Mouse (Mus musculus) thymus, postnatal 4 days (tissue): ENCODE data around the gene Tyk2.

Source experiments
- DNase-seq: peaks from one replicate; pipeline ENCODE4 v3.0.0; 2021

Gene Tyk2

DNA sequence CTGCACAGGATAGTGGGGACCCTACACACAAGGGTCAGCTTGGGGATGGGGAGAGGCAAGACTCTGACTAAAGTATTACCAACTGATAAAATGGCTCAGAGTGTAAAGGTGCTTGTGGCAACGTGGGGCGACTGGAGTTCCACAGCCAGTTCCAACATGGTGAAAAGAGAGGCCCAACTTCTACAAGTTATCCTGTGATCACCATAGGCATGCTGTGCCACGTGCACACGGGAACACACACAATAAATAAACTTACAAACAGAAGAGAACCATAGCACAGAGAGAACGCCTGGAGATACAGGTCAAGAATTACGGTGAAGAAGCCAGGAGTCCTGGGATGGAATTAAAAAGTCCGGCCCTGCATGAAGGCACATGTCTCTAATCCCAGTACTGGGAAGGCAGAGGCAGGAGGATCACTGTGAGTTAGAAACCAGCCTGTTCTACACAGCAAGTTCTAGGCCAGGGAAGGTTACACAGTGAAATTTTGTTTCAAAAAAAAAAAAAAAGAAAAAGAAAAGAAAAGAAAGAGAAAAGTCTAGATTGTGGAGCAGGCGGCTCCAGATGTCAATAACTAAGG, 18.1 kb upstream of the Tyk2 start:
- no peak for DNase-seq

DNA sequence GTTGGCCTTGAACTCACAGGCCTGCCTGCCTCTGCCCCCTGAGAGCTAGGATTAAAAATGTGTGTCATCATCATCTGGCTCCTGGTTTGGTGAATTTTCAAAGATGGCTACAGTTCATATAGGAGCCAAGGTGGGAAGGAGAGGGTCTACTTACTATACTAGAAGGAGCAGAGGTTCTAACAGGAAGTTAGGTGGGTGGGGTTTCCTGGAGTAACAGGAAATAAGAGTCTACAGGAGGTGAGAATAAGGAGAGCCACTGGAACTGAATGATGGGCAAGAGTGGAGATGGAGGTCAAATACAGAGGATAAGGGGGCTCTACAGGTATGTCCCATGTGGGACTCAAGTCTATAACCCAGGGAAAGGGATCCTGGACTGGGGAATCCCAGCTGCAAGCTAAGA, 17.4 kb upstream of the Tyk2 start:
- DNase-seq: no peak

DNA sequence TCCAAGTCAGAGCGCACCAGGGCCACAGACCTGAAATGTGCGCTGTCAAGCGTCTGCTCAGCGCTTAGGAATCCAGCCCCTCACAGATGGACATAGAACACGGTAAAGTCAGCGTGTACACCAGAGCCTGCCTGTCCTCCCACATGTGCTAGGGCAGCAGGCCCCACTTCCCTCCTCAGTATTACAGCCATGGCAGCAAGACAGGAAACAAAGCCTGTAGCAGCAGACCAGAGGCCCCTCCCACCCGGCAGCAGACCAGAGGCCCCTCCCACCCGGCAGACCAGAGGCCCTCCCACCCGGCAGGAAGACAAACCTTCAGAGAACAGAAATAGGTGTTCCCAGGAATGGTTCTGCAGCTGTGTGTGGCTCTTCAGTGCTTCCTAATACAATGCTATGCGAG, 15.7 kb upstream of the Tyk2 start:
- DNase-seq: peak; percentile 80

GRCm38 (mm10) chr9:21145431-21145830, 14.4 kb upstream of the Tyk2 start:
- no peak for DNase-seq

DNA sequence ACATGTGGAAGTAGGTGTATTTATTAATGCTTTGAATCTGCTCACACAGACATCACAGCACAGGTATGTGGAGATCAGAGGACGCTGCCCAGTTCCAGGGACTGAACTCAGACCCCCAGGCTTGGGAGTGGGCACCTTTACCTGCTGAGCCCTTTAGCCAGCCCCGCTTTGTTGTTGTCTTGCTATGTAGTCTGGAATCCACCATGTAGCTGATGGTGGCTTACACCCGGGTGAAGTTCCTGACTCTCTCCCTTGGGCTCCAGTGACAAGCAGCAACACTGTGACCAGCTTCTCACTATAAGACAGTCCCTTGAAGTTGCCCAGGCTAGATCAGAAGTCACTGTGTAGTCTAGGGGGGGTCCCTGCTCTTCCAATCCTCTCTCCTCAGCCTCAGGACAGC, 13.3 kb upstream of the Tyk2 start:
- DNase-seq: no peak

GRCm38 (mm10) chr9:21141922-21142321, 10.9 kb upstream of the Tyk2 start:
- DNase-seq: no peak

DNA sequence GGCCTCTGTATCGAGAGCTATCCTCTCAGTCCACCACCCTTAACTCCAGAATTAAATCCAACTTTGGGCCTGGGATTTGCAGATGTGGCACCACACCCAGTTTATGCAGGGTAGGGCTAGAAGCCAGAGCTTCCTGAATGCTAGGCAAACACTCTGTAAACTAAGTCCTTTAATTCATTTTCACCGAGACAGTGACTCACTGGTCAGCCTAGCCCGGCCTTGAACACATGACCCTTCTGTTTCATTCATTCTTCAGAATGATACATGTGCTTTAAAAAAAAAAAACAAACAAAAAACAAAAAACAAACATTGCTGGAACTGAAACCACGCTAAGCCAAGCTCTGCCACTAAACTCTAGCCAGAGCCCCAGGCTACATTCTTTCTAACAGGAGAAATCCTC, 7.3 kb upstream of the Tyk2 start:
- DNase-seq: no peak

DNA sequence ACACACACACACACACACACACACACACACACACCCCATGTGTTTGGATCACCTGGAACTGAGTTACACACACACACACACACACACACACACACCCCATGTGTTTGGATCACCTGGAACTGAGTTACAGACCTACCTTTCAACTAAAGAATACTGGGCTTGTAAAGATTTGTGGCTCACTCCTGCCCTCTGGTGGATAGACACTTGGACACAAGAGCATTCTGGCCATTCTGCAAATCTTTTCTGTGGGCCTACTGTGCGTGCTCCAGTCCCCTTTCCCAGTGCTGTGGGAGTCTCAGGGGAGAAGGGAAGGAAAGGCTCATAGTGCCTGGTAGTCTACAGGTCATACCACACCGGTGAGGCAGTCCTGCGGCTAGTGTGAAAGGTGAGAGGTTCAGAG, 6.2 kb upstream of the Tyk2 start:
- peak; percentile 83 for DNase-seq

DNA sequence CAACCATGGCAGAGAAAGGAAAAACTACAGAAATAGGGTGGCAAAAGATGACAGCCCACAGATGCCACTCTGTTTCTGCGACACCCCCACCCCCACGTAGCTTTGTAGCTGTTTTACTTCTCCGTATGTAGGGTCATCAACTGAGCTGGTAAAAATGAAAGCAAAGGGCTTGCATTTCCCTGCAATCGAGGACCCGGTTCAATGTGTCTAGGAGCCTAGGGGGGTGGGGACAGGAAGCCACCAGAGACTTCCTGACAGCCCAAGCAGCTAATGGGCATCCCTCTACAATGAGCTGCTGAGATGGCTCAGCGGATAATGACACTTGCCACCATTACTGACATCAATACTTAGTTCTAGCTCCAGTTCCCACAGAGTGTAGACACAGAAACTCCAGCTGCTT, 5.4 kb upstream of the Tyk2 start:
- no peak for DNase-seq

DNA sequence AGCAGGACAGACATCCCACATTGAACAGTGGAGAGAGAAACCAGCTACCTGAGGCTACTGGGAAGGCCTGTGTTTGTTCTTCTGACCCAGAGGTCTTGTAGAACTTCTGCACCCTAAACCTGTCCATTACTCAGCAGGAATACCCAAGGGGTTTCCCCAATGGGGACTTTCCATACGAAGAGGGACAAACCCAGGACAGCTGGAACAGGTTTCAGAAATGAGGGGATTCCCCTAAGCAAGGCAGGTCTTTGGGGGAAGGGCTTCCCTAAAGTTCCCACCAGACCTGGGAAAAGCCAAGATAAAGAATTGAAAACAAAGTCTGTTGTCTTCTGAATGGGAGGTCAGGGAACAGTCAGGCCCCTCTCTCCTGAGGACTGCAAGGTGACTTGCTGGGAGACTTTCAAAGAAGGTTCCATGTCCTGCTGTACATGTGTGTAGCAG, 4.9 kb upstream of the Tyk2 start:
- no peak for DNase-seq

DNA sequence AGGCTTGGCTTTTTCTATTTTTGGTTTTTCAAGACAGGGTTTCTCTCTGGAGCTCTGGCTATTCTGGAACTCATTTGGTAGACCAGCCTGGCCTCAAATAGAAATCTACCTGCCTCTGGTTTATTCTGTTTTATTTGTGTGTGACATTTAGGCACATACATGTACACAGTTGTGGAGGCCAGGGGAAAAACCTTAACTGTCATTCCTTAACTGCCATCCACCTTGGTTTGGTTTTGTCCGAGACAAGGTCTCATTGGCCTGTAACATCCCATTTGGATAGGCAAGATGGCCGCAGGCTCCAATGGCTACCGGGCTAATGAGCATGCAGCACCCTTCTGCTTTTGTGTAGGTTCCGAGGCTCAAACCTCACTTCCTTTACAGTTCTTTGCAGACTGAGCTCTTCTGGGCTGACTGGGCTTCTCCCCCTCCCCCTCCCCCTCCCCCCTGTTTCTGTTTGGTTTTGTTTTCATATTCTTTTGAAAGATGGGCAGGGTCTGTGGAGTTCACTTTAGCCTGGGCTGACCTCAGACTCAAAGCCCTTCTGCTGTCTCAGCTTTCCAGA, 4.4 kb upstream of the Tyk2 start:
- DNase-seq: no peak

- no peak for DNase-seq
Measured at GRCm38 (mm10) chr9:21134595-21135328, 3.7 kb upstream of the Tyk2 start.

GRCm38 (mm10) chr9:21133064-21133707, 2.1 kb upstream of the Tyk2 start:
- DNase-seq: peak; percentile 64

DNA sequence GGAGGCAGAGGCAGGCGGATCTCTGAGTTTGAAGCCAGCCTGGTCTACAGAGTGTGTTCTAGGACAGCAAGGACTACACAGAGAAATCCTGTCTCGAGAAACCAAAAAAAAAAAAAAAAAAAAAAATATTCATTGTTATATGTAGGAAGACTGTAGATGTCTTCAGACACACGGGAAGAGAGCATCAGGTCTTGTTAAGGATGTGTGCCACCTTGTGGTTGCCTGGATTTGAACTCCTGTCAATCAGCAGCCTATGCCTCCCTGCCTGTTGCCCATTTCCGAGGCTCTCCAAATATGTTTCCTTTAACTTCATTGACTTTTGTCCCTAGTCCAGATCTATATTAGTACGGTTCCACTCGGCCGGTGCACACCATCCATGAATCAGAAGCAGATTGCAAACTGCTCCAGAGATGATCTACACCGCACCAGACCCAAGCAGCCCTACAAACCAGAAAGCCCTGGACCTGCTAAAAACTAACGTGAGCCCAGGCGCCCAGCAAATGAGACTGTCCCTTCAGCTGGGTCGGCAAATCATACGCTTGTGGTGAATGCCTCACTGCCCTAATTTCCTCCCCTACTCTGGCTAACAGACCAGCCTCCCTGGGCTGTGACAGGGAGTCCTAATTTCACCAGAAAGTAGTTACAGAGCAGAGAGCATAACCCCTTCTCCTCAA, 1.2 kb upstream of the Tyk2 start:
- peak; percentile 56 for DNase-seq

DNA sequence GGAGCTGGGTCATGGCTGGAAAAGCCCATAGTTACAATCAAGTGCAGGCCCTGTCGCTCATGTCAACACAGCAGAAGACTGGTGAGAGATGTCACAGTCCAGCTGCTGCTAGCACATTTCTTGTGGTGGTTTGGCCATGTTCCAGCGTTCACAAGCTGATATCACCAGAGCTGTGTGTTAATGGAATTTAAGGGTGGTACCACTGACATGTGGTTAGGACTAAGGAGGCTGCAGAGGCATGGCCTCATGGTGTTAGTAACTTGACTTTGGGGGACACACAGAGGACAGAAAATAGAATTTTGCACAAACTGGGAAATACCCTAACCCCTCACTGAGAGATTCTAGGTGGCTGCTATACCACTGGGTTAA, 4.8 kb downstream of the Tyk2 start:
- no peak for DNase-seq

DNA sequence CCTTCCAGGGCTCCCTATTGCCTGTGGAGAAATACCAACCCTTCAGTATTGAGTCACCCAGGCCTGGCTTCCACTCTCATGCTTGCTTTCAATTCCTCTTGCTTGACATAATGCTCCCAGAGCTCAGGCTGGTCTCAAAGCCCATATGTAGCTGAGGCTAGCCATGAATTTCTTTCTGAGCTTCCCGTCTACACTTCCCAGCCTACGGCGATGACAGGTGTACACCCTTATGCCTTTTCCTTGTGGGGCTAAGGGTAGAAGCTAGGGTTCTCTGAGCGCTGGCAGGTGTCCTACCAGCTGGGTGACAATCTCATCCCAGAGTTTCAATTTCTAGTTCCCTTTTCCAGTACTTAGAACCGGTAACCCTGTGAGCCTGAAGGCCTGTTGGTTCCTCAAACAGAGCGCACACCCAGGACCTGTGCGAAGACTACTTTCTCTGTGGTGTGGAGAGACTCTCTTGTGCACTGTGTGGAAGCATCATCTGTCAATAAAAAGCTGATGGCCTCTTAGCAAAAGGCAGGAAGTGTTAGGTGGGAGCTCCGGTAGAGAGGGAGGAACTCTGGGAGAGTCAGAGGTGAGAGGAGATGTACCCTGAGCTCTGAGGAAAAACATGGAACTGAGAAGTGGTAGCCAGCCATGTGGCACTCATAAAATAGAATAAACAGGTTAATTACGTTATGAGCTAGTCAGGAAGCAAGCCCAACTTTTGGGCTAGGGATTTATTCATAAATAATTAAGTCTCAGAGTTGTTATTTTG, 5.4 kb downstream of the Tyk2 start:
- DNase-seq: no peak

DNA sequence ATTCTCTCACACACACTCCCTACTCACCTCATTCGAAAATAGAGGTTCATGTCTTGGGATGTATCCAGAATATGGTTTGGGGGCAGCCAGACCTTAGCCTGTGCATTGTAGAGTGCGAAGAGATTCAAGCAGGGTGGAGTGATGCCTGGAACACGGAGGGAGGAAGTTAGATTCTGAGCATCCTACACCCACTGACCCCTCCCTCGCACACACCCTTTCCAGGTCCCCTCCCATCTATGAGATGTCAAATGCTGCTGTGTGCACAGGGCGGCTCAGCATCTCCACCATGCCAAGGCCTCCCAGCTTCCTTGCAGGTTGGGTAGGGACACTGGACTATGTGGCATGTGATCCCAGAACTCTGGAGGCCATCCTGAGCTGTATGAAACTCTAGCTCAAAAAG, 6.2 kb downstream of the Tyk2 start:
- no peak for DNase-seq

DNA sequence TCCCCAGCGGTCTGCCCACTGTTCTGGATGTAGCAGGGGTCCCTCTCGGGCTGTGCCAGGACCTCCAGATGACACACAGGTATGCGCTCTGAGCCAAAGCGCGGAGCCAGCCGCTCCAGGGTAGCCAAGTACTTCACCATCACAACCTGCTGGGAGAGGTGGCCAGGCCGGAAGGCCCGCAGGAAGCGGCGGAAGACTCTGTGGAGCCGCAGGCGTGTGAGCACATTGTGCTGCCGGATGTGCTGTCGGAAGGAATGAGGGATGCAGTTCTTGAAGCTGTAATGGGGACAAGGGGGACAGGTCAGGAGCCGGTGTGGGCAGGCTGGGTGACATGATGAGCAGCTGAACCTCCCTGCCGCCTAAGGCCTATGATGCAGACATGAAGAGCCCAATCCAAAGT, 9.6 kb downstream of the Tyk2 start:
- no peak for DNase-seq

GRCm38 (mm10) chr9:21117073-21117472, 14.0 kb downstream of the Tyk2 start:
- DNase-seq: no peak

- DNase-seq: no peak
Measured at GRCm38 (mm10) chr9:21115105-21115504, 15.9 kb downstream of the Tyk2 start.

- no peak for DNase-seq
Measured at GRCm38 (mm10) chr9:21114190-21114589, 16.9 kb downstream of the Tyk2 start.

DNA sequence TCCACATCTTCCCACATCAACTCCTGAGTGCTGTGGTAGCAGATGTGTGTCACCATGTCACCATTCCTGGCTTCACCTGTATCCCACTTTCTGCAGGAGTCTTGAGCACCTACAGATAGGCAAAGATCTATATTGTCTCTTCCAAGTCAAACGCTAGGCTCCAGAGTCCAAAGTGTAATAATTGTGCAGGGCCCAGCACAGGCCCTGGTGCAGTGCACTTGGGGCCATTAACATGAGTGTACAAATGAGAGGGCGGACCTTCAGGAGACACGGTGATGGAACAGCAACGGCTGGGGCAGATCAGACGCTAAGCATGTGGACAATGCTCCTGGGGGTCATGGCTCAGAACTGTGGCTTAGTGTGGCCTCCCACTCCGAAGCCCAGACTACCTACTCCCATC, 17.3 kb downstream of the Tyk2 start:
- DNase-seq: no peak
